Mouse (Mus musculus) stomach, postnatal 0 days (tissue): ENCODE data around the gene Xrcc2. TPM values are rescaled to one million over a fixed set of nuclear protein-coding genes. Genes with fewer than 3 reads are reported as not detected.

Experiments
- ATAC-seq: fragments of 200-750 bp; cut with Nextera tagmentation; 2 replicates; pipeline ENCODE4 v1.8.0; 2017; ENCODE audit not compliant: low FRiP score, low TSS enrichment
- DNase-seq: peaks from one replicate; pipeline ENCODE4 v3.0.0-alpha.2; 2016; ENCODE audit warnings: low spot score
- H3K27ac ChIP-seq: fragments of 300-500 bp; sonication (generic); replicated peaks from 2 replicates; pipeline ENCODE4 v1.5.1; 2014; ENCODE audit warnings: mild to moderate bottlenecking, control low read depth
- H3K27me3 ChIP-seq: fragments of 300-500 bp; sonication (generic); 2 replicates; pipeline ENCODE4 v1.6.1; 2014; ENCODE audit warnings: low read length; ENCODE audit not compliant: control insufficient read depth, insufficient read depth
- H3K36me3 ChIP-seq: fragments of 300-500 bp; sonication (generic); 2 replicates; pipeline ENCODE4 v1.6.1; 2014; ENCODE audit warnings: low read length, mixed read lengths; ENCODE audit not compliant: control insufficient read depth, insufficient read depth
- H3K4me1 ChIP-seq: fragments of 300-500 bp; sonication (generic); replicated peaks from 2 replicates; pipeline ENCODE4 v1.6.1; 2014; ENCODE audit warnings: antibody characterized with exemption; ENCODE audit not compliant: control insufficient read depth, insufficient read depth
- H3K4me2 ChIP-seq: fragments of 300-500 bp; sonication (generic); replicated peaks from 2 replicates; pipeline ENCODE4 v1.6.1; 2014; ENCODE audit warnings: low read depth, mild to moderate bottlenecking, control low read depth, moderate library complexity
- H3K4me3 ChIP-seq: fragments of 300-500 bp; sonication (generic); 2 replicates; pipeline ENCODE4 v1.5.1; 2014; ENCODE audit warnings: low read depth, low read length, control low read depth
- H3K9ac ChIP-seq: fragments of 300-500 bp; sonication (generic); 2 replicates; pipeline ENCODE4 v1.6.1; 2014; ENCODE audit warnings: mild to moderate bottlenecking, low read length, control low read depth, mixed read lengths
- H3K9me3 ChIP-seq: fragments of 300-500 bp; sonication (generic); 2 replicates; pipeline ENCODE4 v1.6.1; 2016; ENCODE audit warnings: low read length; ENCODE audit not compliant: control insufficient read depth
- CTCF ChIP-seq: IDR thresholded peaks from 2 replicates; pipeline ENCODE4 v1.5.1; 2016; ENCODE audit warnings: antibody characterized with exemption, low read depth, mild to moderate bottlenecking, moderate library complexity
- EP300 ChIP-seq: optimal IDR thresholded peaks from 2 replicates; pipeline ENCODE3; 2016; ENCODE audit warnings: antibody characterized with exemption
- WGBS: fragments of 180-500 bp; shearing (Covaris S2); extraction: QIAGEN DNeasy Blood & Tissue Kit; methylation state at CpG from one replicate; pipeline ENCODE4 v1.1.7; 2014; 5-methylcytosine and 5-hydroxymethylcytosine counted together
- polyA plus RNA-seq: library from polyadenylated mRNA; unstranded; fragments of >200 nt; fragmentation: Nextera tagmentation; extraction: Ambion mirVana; gene quantifications from 2 replicates; pipeline ENCODE4 v1.2.1, GENCODE M21; 2015

The Xrcc2 gene
- polyA plus RNA-seq, result 2.1 and 2.3 TPM in 2 replicates

DNA sequence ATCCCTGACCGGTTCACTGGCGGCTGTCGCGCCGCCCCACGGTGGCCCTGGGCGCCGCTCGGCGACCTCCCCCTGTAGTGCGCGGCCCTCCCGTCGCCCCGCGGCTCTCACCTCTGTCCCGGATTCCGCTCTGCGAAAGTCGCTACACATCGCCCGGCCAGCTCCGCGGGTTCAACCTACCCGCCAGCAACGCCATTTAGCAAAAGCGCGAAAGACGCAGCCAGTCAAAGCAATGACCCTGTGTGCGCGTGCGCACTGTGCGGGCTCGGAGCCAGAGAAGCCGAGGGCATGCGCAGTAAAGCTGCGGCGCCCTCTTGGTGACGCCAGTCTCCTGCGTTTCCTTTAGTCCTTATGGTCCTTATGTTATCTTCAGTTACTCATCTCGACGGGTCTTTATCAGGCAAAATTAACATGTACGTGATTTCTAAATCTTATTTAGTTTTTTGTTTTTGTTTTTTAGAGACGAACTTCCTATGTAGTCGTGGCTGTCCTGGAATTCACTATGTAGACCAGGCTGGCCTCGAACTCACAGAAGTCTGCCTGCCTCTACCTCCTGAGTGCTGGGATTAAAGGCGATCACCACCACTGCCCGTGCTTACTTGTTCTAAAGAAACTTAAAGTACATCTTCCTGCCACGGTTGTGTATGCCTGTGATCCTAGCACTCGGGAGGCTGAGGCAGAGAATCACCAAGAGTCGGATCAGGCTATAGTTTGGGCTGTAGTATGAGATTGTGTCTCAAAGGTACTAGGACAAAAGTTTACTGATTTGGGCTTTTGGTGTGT lies at the start of gene Xrcc2:
Gene Xrcc2 (minus strand): TSS at position 259 of the 783 bp plus-strand sequence.
- Histone ChIP-seq H3K36me3 (no peaks in the 10 kb centered on the region), H3K27me3 (no peaks in the 10 kb centered on the region), H3K9ac (peak within 1 kb of the TSS; percentile 76), H3K27ac (no peak within 1 kb of the TSS), H3K4me3 (peak within 1 kb of the TSS; percentile 82), H3K4me1 (0 out of 2 replicates have a peak, but pooled peaks cover 6% of the 10 kb centered on the region), H3K4me2 (peak within 1 kb of the TSS; percentile 86), H3K9me3 (no peaks in the 10 kb centered on the region)
- 9% methylated on average over 51 of the region's 51 CpGs for WGBS
- ATAC-seq, result peak; percentile 96
- TF ChIP-seq CTCF (peak; percentile 41), EP300 (no peak)
- peak; percentile 95 for DNase-seq

DNA sequence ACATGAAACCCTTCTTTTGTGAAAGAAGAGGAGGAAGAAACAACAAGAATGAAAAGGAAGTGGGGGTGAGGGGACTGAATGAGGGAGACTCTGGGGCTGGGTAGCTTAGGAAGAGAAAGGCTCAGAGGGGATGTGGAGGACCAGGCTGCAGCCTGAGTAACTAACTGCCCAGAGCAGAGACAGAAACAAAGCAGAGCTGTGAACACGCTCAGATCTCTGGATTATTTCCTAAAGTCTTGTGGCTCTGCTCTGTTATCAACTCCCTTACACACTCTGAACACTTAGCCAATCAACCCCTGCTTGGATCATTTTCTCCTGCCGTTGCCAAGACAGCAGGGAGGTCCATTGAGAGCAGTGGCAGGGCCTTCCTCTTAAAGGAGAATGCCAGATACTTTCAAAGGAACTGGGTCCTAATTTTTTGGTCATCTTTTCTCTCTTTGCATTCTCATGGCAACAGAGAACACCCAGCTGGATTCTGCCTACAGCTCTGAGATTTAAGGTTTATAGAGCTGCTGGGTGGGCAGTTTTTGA lies 48.7 kb upstream of the Xrcc2 start:
- ATAC-seq, result no peak; the same call in 1 of the 2 replicates
- no peak for DNase-seq

DNA sequence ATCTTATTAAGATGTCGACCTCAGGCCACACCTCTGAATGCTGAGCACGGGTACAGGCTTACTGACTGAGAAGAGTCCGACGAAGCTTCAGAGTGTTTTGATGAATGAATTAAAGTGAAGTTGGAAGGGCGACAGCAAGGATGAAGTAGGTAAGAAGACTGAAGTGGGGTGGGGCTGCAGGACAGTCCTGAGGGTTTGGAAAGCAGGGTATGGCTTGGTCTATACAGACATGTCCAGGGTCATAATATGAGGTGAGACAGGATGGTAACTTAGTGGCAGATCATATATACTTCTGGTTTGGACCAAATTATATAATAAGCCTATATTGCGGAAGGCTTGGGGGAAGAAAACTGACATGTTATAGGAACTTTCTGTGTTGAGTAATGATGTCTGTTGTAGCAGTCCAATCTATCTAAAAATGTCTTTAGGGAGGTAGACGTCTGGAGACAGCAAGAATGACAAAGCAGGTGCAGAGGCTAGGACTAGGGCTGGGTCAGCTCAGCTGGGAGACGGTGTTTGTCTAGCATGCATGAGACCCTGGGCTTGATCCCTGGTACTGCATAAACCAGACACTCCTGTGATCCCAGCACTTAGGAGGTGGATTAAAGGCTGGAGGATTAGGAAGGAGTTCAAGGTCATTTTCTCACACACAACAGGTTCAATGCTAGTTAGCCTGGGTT lies 48.1 kb upstream of the Xrcc2 start:
- TF ChIP-seq EP300 (no peak), CTCF (no peak)
- Histone ChIP-seq H3K27ac (0 out of 2 replicates have a peak overlapping the region, but pooled peaks have one; percentile 30), H3K27me3 (no peaks in the 10 kb centered on the region), H3K4me3 (no peak overlapping the region), H3K9me3 (no peaks in the 10 kb centered on the region), H3K4me1 (0 out of 2 replicates have a peak, but pooled peaks cover 3% of the 10 kb centered on the region), H3K4me2 (no peak overlapping the region), H3K9ac (no peak overlapping the region), H3K36me3 (no peaks in the 10 kb centered on the region)
- 38% methylated on average over 8 of the region's 8 CpGs for WGBS
- ATAC-seq, result no peak
- DNase-seq, result no peak

More for the DNA sequence above, 48.7 kb upstream of the Xrcc2 start:
- Histone ChIP-seq H3K4me2 (no peak overlapping the region), H3K27me3 (no peaks in the 10 kb centered on the region), H3K9me3 (no peaks in the 10 kb centered on the region), H3K4me1 (0 out of 2 replicates have a peak, but pooled peaks cover 3% of the 10 kb centered on the region), H3K9ac (no peak overlapping the region), H3K36me3 (no peaks in the 10 kb centered on the region), H3K27ac (0 out of 2 replicates have a peak overlapping the region, but pooled peaks have one; percentile 30), H3K4me3 (no peak overlapping the region)
- 0% methylated on average over 2 of the region's 2 CpGs for WGBS
- TF ChIP-seq CTCF (no peak), EP300 (no peak)

DNA sequence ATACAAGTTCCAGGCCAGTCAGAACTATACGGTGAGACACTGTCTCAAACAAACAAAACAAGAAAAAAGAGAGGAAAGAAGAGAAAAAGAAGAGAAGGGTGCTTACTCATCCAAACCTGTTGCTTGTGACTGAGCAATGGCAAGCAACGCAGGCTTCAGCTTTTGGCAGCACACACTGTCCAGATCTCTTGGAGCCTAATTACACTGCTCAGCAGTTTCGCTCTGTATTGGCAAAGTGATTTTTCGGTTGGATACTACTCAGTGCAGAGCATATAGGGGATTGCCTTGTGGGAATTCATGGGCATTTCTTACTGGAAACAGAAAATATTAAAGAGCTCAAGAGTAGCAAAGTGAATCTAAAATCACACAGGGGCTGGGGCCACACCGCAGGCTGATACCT lies 47.2 kb upstream of the Xrcc2 start:
- Histone ChIP-seq H3K27me3 (no peaks in the 10 kb centered on the region), H3K4me2 (no peak overlapping the region), H3K9me3 (no peaks in the 10 kb centered on the region), H3K36me3 (no peaks in the 10 kb centered on the region), H3K9ac (no peak overlapping the region), H3K27ac (no peak overlapping the region), H3K4me3 (no peak overlapping the region), H3K4me1 (0 out of 2 replicates have a peak, but pooled peaks cover 3% of the 10 kb centered on the region)
- TF ChIP-seq CTCF, result no peak
- no peak for TF ChIP-seq EP300
- WGBS, result 56% methylated on average over 5 of the region's 5 CpGs
- ATAC-seq (peak; percentile 57; the same call in 1 of the 2 replicates), DNase-seq (no peak)

DNA sequence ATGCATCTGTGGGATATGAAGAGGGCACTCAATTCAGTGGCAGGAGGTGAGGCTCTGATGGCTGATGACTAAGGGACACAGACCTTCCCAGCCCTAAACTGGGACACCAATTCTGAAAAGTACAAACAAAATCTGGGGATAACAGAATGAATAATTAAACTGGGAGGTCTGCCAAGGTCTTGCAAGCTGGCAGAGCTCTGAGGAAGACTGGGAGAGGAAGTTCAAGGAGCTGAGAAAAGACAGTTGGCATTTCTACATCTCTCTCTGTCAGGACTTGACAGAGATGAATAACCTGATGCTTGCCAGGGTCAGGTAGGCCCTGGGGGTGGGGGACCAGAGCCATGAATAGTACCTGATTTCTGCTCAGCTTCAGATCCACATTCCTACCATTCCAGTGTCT lies 45.9 kb upstream of the Xrcc2 start:
- H3K4me1 ChIP-seq, result 0 out of 2 replicates have a peak, but pooled peaks cover 3% of the 10 kb centered on the region
- H3K9ac ChIP-seq, result no peak overlapping the region
- H3K4me2 ChIP-seq, result no peak overlapping the region
- no peaks in the 10 kb centered on the region for H3K36me3 ChIP-seq
- TF ChIP-seq EP300 (no peak), CTCF (no peak)
- no peaks in the 10 kb centered on the region for H3K9me3 ChIP-seq
- H3K27me3 ChIP-seq, result no peaks in the 10 kb centered on the region
- H3K4me3 ChIP-seq, result no peak overlapping the region
- no peak for DNase-seq
- H3K27ac ChIP-seq, result no peak overlapping the region
- no peak for ATAC-seq
